Mouse (Mus musculus) spleen, adult 2 months (tissue): ENCODE results near the gene Arf3. TPM values are rescaled to one million over a fixed set of nuclear protein-coding genes. Genes with fewer than 3 reads are reported as not detected.
"Not testable (repeated sequence)": the region's sequence is repeated elsewhere in the genome, so short reads cannot be mapped to it uniquely, and the experiment has no call there.

Experiments
- DNase-seq, 2 experiments: peaks; one replicate each; pipeline versions ENCODE4 v3.0.0 to v3.0.0-alpha.2; 2012 to 2021; ENCODE audit warnings: low spot score in 2 of 2, low read depth in 1 of 2
- H3K27ac ChIP-seq: fragments of 200-500 bp; 2 replicates; pipeline ENCODE4 v1.5.1; 2012; ENCODE audit warnings: low read length, inconsistent platforms; ENCODE audit not compliant: insufficient read depth
- H3K27me3 ChIP-seq: fragments of 200-500 bp; 2 replicates; pipeline ENCODE4 v1.6.1; 2012; ENCODE audit warnings: mild to moderate bottlenecking, moderate library complexity, low read length, inconsistent platforms; ENCODE audit not compliant: control insufficient read depth, insufficient read depth
- H3K36me3 ChIP-seq: fragments of 200-500 bp; 2 replicates; pipeline ENCODE4 v1.6.1; 2012; ENCODE audit warnings: mild to moderate bottlenecking, low read length, inconsistent platforms; ENCODE audit not compliant: control insufficient read depth, insufficient read depth
- H3K4me1 ChIP-seq: fragments of 200-500 bp; 2 replicates; pipeline ENCODE4 v1.6.1; 2011; ENCODE audit warnings: inconsistent platforms; ENCODE audit not compliant: control insufficient read depth, insufficient read depth, insufficient read length
- H3K4me3 ChIP-seq: fragments of 200-500 bp; 2 replicates; pipeline ENCODE4 v1.5.1; 2011; ENCODE audit warnings: mild to moderate bottlenecking, inconsistent platforms; ENCODE audit not compliant: insufficient read depth, insufficient read length; ENCODE audit errors: extremely low read depth
- CTCF ChIP-seq: fragments of 200-500 bp; IDR thresholded peaks from 2 replicates; pipeline ENCODE4 v1.5.1; 2011; ENCODE audit warnings: mild to moderate bottlenecking, inconsistent platforms; ENCODE audit not compliant: insufficient read depth, insufficient read length, insufficient replicate concordance; ENCODE audit errors: extremely low read depth
- POLR2A ChIP-seq: fragments of 200-500 bp; IDR thresholded peaks from 2 replicates; pipeline ENCODE4 v1.6.1; 2011; ENCODE audit warnings: low read depth, low read length, inconsistent platforms
- WGBS: fragments of 180-500 bp; shearing (Covaris S2); methylation state at CpG from one replicate; pipeline ENCODE4 v1.1.7; 2018; 5-methylcytosine and 5-hydroxymethylcytosine counted together
- polyA plus RNA-seq: library from polyadenylated mRNA; depleted of rRNA; stranded (reverse); fragments of >200 nt; gene quantifications from 2 replicates; pipeline ENCODE4 v1.2.3, GENCODE M21; 2012

Arf3 gene
- polyA plus RNA-seq, 1 experiment, result 65.2 TPM

DNA sequence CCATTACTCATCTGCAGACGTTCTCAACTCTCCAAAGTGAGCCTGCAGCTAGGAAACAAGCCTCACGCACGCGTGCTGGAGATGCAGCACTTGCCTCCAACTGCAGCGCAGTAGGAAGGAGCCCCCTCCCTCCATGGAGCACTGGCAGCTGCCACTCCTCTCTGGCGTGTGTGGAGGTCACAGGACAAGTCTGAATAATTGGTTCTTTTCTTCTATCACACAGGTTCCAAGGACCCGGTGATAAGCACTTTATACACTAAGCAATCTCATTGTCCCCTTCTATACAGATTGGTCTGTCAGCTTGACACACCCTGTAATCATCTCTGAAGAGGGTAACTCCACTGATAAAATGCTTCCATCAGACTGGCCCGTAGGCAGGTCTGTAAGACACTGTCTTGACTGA, 10.0 kb downstream of the Arf3 start:
- DNase-seq, result no peak
- H3K4me3 ChIP-seq, result no peak overlapping the region
- WGBS, result 89% methylated on average over 8 of the region's 8 CpGs
- no peak for TF ChIP-seq POLR2A
- TF ChIP-seq CTCF, result no peak
- no peak overlapping the region for H3K27ac ChIP-seq
- H3K27me3 ChIP-seq, result no peaks in the 10 kb centered on the region
- H3K4me1 ChIP-seq, result no peaks in the 10 kb centered on the region
- H3K36me3 ChIP-seq, result peaks cover 3% of the 10 kb centered on the region; the same call in 1 of the 2 replicates

DNA sequence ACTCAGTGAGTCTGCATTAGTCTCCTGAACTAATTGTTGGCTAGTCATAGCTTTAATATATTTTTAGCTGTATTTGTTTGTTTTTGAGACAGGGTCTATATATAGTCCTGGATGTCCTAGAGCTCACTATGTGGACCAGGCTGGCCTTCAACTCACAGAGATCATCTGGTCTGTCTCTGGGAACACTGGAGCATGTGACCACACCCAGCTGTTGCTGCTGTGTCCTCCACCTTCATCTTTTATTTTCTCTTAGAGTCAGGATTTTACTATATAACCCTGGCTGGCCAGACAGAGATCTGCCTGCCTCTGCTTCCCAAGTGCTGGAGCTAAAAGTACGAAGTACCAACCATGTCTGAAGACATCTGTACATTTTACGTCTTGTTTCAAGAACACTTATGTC, 13.9 kb downstream of the Arf3 start:
- no peaks in the 10 kb centered on the region for H3K27me3 ChIP-seq
- DNase-seq, result no peak
- no peak overlapping the region for H3K27ac ChIP-seq
- 99% methylated on average over 2 of the region's 2 CpGs for WGBS
- no peaks in the 10 kb centered on the region for H3K4me1 ChIP-seq
- TF ChIP-seq POLR2A (no peak), CTCF (no peak)
- peaks cover 2% of the 10 kb centered on the region; the same call in 1 of the 2 replicates for H3K36me3 ChIP-seq
- H3K4me3 ChIP-seq, result no peak overlapping the region

DNA sequence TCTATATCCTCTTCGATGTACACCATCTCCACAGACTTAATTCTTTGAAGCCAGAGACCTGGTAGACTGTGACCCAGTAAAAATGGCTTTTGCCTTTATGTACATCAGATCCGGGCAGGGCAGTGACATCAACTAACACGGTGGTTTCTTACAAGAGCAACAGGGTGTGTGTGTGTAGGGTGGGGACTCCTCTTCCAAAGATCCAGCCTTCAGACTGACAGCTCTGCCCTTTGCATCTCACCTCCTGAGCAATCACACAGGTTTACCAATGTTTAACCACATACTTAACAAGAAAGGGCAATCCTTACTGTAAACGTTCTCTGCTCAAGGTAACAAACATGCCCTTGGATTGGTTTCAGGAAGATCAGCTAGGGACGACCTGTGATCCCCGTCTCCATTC, 15.7 kb downstream of the Arf3 start:
- 82% methylated on average over 6 of the region's 6 CpGs for WGBS

DNA sequence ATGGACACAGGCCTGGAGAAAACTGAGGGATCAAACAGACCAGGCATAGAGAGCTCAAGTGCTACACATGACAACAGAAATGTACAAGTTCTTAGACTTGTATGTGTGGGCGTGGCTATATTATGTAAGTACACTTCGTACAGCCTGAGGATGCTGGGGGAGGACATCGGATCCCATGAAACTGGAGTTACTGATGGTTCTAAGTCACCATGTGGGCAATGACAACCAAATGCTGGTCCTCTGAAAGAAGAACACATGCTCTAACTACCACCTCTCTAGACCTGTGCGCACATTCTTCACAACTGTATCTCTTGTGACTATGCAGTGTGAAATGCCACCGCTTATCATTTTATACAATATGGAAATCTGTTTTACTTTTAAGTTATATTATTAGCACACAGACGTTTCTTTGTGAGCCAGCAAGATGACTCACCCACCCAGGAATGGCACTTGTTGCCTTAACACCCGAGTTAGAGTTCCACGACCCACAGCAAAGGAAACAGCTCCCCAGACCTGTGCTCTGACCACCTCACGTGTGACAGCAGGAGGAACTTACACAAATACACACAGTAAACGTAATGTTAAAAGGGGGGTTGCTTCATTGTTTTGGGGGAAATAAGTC, 16.6 kb downstream of the Arf3 start:
- H3K27me3 ChIP-seq, result no peaks in the 10 kb centered on the region
- H3K4me1 ChIP-seq, result no peaks in the 10 kb centered on the region
- 73% methylated on average over 10 of the region's 10 CpGs for WGBS
- no peak overlapping the region for H3K4me3 ChIP-seq
- no peak overlapping the region for H3K27ac ChIP-seq
- TF ChIP-seq POLR2A (no peak), CTCF (no peak)
- H3K36me3 ChIP-seq, result peaks cover 1% of the 10 kb centered on the region; the same call in 1 of the 2 replicates
- DNase-seq, result no peak

More for the DNA sequence above, 15.7 kb downstream of the Arf3 start:
- Histone ChIP-seq H3K27me3 (no peaks in the 10 kb centered on the region), H3K4me1 (no peaks in the 10 kb centered on the region), H3K4me3 (no peak overlapping the region), H3K36me3 (peaks cover 1% of the 10 kb centered on the region; the same call in 1 of the 2 replicates), H3K27ac (no peak overlapping the region)
- no peak for DNase-seq
- TF ChIP-seq POLR2A (no peak), CTCF (no peak)

DNA sequence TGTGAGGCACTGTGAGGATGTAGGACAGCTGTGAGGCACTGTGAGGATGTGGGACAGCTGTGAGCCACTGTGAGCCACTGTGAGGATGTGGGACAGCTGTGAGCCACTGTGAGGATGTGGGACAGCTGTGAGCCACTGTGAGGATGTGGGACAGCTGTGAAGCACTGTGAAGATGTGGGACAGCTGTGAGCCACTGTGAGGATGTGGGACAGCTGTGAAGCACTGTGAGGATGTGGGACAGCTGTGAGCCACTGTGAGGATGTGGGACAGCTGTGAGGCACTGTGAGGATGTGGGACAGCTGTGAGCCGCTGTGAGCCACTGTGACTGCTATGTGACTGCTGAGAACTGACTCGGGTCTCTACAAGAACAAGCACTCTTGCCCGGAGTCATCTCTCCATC, 19.2 kb downstream of the Arf3 start:
- WGBS, result 85% methylated on average over 3 of the region's 3 CpGs
- not testable (repeated sequence) for H3K27ac ChIP-seq, H3K36me3 ChIP-seq, DNase-seq, H3K27me3 ChIP-seq, H3K4me1 ChIP-seq, H3K4me3 ChIP-seq

DNA sequence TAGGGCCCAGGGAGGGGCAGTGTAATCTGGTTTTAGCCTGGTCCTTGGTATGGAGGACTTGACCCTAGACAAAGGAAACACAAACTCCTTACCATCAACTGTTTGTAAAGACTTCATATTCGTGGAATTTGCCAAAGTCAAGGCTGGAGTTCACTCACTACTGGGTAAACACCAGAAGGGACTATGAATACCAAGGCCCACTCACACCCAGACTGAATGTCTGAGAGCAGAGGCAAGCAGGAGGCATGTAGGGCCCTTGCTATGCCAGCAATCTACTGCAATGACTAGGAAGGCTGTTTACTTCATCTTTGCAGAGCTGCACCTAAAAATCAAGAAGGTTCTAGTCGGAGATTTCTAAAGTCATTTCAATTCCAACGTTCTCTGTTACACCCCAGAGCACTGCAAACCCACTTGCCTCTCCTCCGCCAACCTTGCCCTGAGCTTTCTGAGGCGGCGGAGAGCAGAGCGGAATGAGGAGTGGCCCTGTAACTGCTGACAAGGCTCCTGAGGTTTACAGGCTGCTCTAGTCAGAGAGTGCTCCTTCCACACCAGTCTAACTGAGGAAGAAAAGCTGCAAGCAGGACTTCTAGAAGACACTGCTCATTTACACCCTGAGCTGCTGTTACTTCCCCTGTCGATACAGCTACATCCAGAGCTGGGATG, 20.1 kb downstream of the Arf3 start:
- peaks cover 12% of the 10 kb centered on the region; the same call in 1 of the 2 replicates for H3K36me3 ChIP-seq
- no peak overlapping the region for H3K27ac ChIP-seq
- TF ChIP-seq POLR2A, result no peak
- no peak for TF ChIP-seq CTCF
- no peaks in the 10 kb centered on the region for H3K27me3 ChIP-seq
- H3K4me3 ChIP-seq, result no peak overlapping the region
- DNase-seq, result no peak
- 90% methylated on average over 8 of the region's 8 CpGs for WGBS
- no peaks in the 10 kb centered on the region for H3K4me1 ChIP-seq

DNA sequence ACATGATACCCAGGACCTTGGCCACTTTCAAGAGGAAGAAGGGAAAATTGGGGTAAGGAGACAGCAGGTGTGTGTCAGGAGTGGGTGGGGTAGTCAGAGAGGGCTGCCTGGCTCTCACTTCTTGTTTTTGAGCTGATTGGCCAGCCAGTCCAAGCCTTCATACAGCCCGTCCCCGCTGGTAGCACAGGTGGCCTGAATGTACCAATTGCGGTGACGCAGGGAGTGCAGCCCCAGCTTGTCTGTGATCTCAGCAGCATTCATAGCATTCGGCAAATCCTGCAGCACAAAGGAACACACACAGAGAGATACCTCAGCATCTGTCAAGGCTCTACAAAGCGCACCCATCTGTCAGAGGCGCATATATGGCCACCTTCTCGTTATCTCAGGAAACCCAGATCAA, 22.8 kb downstream of the Arf3 start:
- no peaks in the 10 kb centered on the region for H3K27me3 ChIP-seq
- TF ChIP-seq POLR2A, result no peak
- peaks cover 15% of the 10 kb centered on the region for H3K36me3 ChIP-seq
- peak in 1 of 2 experiments; percentile 12 for DNase-seq
- WGBS, result 78% methylated on average over 8 of the region's 8 CpGs
- H3K27ac ChIP-seq, result no peak overlapping the region
- H3K4me3 ChIP-seq, result no peak overlapping the region
- H3K4me1 ChIP-seq, result no peaks in the 10 kb centered on the region
